Mouse (Mus musculus) cerebellum, adult 8-10 months (tissue): ENCODE data around the gene Paqr4.
A peak's percentile ranks its signal among the peaks of the same experiment; 100 is the strongest.

ENCODE experiments used
- DNase-seq: peaks from one replicate; pipeline ENCODE4 v3.0.0; 2022

Gene Paqr4

DNA sequence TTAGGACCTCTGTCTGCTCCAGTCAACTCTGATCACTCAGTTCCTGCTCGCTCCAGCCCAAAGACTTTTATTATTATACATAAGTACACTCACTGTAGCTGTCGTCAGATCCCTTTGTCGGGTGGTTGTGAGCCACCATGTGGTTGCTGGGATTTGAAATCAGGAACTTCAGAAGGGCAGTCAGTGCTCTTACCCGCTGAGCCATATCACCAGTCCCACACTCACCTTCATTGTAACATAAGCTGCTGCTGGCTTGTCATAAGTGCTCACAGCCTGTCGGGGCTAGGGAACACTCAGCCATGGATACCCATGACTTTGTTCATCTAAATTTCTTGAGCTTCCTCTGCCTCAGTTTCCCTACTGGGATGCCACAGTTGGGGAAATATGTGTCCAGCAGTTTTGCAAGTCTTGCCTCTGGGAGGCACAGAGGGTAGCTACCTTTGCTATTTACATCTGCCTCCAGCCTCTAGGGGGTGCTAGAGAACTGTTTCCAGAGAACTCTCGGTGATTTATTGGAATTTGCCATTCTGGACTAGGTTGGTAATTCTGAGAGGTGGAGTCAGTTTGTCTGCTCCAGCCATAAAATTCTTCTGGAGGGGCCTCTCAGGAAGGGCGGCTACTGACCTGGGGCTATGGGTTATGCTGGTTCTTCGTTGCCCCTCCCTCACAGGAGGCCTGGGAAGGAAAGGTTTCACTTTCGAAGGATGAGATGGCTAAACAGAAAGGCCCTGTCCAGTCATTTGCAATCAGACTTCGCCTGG lies 8.1 kb upstream of the Paqr4 start:
- peak; percentile 78 for DNase-seq

DNA sequence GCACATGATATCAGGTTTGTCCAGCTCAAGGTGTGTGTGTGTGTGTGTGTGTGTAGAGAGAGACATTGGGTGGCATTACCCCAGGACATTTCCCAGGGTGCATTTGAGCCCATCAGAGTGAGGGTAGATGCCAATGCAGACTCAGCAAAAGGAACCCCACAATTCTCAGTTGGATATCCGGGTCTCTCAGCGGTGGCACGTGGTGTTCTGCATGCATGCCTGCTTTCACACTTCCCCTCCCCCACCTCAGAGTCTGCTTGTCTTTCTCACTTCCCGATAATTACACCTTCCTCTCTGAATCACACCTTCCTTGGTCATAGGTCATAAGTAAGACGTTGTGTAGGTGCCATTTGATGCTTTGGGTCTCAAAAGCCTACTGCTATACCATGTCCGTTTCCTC lies 7.4 kb upstream of the Paqr4 start:
- DNase-seq, result no peak

DNA sequence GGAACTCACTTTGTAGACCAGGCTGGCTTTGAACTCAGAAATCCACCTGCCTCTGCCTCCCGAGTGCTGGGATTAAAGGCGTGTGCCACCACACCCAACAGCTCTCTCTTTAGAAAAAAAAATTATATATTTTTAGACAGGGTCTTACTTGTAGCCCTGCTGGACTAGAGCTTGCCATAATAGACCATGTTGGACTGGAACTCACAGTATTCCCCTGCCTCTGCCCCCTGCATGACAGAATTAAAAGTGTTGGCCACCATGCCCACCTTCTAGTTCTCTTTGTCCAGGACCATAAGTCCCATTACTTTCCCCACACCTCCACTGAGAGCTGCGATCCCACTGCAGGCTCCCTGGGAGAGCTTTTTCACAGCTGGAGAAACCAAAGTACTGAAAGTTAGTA lies 6.8 kb upstream of the Paqr4 start:
- no peak for DNase-seq

DNA sequence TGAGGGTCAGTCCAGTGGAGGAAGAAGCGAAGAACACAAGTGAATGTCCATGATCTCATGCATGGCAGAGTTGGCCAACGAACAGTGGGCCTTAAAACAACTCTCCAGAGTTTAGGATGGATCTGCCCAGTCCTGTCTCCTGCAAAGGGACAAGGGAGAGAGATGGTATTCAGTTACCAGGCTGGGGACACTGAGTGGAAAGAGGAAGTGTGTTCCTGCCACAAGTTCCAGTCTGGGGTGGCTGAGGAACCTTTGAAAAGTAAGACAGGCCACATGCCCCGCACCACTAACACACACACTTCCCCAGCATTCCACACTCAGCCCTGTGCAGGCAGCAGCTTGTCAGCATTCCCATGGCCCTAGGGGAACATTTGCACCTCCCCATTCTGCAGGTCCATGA lies 6.1 kb upstream of the Paqr4 start:
- no peak for DNase-seq

DNA sequence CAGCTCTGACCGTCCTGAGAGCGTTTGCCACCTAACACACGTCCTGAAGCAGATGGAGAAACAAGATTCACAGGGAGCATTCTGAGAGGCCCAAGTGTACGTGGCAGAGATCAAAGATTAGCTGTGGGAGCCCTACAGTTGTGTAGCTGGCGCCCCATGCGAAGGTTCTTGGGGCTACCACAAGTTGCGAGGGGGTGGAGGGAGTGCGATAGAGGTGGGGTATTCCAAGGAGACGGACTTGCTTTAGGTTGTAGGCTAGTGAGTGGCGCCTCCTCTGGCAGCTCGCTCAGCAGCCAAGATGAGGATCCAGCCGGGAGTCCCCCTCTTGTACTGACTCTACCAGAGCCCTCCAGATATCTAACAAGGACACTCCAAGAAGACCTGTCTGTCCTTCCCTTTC lies 5.6 kb upstream of the Paqr4 start:
- no peak for DNase-seq

DNA sequence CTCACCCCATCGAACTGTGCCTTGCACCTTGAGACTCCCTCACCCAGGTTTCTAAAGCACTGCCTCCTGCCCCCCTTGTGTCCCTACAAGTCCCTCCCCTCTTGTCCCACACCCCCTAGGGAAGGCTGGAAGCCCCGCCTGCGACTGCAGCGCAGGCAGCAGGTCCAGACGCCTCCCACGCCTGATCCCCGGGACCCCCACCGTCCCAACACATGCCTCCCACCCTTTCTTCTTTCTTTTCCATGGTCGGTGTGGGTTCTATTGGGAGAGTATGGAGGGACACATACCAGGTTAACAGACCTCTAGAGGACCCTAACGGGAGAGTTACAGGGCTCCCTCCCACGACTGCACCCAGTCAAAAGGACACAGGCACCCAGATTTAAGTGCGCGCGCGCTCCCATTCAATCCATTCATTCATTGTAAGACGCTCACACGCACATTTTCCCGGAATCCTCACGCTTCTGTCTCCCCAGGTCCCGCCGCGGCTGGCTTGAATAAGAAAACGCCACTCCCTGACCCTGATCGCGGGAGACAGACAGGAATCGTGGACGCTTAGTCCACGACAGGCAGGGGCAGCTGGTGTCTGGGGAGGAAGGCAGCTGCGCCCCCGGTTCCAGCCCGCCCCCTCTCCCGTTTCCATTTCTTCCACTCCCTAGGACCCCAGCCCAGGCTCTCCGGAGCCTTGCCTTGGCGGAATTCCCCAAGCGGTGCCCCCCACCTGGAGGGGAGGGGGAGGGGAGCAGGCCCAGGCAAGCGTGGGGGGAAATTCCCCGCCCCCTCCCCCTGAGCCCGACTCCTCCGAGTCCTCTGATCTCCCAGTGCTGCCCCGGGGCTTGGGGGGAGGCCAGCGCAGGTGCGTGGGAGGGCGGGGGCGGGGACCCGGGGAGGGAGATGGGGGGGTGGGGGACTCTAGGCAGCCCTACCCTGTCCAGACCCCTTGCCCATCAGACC lies 4.9 kb upstream of the Paqr4 start, which contains the start of gene Kremen2:
Gene Kremen2 (minus strand): TSS at position 533 of the 951 bp plus-strand sequence.
- no peak for DNase-seq

DNA sequence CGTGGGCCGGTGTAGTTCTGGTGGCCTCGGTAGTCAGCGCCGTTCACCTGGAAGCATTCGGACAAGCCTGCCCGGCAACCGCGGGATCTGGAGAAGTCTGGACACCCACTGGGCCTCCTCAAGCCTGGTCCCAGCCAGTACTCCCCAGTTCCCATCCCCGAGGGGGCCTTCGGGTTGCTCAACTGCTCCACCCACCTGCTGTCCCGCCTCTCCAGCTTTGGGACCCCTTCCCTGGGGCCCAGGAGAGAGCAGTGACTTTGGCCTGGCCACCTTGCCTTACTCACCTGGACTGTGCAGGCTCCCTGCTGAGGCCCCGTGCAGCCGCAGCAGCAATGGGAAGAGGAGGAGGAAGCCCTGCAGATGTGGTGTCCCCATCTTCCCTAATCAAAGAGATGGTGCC lies 4.0 kb upstream of the Paqr4 start:
- DNase-seq, result no peak

DNA sequence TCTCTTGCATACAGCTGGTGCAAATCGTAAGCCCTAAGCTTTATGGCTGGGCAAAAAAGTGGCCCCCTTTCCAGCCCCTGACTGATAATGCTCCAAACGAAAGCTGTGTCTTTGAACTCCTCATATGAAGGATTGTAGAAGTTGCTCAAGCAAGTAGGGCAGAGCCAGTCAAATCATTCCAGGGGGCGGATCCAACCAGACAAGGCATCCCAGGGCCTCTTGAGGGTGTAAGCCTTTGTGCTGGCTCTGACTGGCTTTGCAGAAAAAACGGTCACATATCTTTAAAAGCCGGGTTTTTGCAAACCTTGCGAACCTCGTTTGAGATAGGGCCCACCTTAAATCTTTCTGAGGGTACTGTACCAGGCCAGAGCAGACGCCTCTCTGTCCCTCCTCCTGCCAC lies 3.4 kb upstream of the Paqr4 start:
- DNase-seq, result no peak

DNA sequence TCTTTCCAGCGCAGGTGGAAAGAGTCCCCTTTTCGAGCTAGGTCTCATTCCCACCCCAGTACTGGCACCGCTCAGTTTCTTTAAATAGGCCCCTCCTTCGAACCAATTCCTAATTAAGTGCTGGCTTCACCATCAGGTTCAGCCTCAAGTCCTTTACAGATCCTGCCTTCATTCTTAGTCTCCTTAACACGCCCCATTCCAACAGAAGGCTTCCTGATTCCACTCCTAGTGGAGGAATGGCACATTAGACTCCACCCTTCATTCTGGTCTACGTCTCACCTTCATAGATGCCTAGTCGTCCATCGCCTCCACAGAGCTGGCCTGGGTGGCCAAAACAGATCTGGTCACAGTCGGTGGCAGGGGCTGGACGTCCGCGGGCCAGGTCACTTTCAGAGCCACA lies 2.3 kb upstream of the Paqr4 start:
- no peak for DNase-seq

DNA sequence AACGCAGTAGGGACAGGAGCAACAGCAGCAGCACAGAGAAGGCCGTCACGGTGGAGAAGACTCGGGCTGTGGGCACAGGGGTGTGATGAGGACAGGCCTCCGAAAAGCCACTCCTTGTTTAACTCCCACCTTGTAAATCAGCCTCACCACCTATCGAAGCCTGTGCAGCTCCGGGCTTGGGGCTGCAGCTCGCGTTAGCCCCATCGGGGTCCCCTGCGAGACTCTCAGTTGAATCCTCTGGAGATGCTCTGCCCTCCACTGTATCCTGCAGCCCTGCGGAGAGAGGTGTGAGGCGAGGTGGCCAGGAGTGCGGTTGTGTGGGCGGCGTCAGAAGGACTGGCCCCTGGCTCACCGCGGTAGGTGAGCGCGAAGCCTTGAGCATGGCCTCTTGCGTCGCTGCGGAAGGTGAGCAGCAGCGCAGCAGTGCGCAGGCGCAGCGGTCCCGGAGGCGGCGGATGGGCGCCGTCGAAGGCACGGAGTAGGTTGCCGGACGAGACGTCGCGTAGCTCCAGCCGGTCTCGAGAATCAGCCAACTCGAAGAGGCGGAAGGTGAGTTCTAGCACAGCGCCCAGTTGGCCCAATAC lies 1.6 kb upstream of the Paqr4 start:
- no peak for DNase-seq

DNA sequence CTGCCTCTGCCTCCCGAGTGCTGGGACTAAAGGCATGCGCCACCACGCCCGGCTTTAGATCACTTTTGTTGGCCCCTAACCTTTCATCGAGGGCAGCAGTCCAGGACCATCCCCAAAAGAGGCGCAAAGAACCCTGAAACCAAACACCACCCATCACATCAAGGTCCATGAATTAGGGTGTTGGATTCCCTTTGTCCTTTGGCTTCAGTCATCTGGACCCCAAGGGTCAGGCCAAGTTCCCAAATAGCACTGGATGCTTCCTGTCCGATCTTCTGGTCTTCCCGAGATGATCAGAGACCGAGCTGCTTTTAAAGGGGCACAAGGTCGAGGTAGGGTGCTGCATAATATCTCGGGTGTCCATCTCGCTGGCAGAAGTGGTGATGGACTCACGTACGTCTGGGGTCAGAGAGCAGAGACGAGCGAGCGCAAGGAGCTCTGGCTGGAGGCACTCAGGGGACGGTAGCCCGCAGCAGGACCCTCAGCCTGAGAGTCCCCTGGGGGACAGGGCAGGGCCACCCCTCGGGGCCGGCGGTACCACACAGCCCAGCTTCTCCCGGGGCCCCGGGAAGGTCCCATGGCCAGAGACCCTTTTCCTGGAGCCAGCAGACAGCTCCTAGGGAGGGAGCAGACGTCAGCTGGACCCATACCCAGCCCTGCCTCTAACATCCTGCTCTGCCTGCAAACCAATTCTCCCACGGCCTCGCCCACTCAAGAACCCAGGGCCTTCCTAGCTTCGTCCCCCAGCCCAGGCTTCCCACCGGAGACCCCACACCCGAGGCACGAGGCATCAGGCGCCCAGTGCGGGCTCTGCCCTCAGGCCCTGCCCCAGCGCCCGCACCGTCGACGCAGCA lies 917 bp upstream of the Paqr4 start:
- no peak for DNase-seq

DNA sequence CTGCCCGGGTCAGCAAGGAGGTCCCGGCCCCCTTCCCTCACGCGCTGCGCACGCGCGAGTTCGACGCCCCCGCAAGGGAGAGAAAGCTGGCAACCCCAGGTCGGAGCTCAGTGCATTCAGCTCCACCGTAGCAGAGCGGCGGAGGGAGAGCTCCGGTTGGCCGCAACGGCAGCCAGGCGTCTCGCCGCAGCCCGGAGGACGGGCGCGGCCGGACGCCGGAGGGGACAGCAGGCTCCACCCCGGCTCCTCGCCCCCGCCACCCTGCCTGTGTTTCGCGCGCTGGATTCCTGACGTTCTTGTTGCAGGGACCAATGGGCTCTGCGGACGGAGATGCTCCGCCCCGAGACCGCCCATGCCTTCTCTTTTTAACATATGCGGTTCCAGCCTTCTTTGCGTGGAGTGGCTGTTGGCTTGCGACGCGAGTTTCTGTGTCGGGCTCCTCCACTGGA lies 507 bp downstream of the Paqr4 start:
- DNase-seq, result peak; percentile 92

DNA sequence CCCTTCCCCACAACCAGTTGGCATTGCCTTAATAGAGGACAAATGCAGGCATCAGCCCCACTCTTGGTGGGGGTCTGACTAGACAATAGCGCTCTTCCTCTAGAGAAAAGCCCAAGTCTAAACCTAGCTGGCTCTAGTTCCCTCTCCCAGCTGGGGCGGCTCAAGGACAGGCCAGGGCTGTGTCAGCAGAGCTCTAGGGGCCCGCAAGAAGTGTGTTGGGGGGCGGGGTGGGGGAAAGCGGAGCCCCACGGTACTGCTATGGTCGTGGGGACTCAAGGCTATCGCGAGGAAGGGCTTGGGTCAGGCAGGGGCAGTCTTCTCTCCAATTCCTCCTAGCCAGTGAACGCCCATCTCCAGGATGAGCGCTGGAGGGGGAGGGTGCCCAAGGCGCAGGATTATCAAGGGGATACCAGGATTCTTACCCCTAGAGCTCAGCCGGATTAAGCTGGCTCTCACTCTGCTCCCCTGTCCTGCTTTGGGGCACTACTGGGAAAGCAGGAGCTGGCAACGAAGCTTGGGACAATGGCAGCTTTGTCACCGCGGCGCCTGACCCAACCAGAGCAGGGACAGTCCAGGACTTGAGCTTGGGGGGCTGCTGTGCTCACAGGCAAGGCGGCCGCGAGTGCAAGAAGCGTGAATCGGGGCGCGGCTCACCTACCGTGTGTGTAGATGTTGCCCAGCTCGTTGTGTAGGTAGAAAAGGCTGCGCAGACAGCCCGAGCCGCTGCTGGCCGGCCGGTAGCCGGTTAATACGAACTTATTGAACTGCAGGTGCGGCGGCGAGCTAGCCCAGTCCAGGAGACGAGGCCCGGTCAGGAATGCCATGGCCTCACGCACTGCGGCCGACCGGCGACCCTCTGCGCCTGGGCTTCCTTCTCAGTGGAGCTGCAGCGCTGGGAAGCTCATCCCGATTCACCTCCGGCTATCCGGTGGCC lies 1.2 kb downstream of the Paqr4 start:
- no peak for DNase-seq

DNA sequence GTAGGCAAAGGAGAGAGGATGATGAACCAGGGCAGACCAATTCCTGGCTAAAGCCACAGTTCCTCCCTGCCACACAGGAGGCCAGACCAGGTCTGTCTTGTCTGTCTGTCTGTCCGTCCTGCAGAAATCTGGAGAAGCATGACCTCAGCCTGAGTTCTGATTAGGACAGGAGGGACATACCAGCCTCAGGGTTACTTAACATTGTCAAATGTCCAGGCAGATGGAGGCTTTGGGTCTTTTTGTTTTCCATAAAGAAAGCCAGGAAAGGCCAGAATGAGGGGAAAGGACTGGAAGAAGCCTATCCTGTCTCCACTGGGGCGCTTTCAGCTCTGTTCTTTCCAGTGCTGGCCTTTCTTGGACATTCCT lies 1.8 kb downstream of the Paqr4 start:
- no peak for DNase-seq

DNA sequence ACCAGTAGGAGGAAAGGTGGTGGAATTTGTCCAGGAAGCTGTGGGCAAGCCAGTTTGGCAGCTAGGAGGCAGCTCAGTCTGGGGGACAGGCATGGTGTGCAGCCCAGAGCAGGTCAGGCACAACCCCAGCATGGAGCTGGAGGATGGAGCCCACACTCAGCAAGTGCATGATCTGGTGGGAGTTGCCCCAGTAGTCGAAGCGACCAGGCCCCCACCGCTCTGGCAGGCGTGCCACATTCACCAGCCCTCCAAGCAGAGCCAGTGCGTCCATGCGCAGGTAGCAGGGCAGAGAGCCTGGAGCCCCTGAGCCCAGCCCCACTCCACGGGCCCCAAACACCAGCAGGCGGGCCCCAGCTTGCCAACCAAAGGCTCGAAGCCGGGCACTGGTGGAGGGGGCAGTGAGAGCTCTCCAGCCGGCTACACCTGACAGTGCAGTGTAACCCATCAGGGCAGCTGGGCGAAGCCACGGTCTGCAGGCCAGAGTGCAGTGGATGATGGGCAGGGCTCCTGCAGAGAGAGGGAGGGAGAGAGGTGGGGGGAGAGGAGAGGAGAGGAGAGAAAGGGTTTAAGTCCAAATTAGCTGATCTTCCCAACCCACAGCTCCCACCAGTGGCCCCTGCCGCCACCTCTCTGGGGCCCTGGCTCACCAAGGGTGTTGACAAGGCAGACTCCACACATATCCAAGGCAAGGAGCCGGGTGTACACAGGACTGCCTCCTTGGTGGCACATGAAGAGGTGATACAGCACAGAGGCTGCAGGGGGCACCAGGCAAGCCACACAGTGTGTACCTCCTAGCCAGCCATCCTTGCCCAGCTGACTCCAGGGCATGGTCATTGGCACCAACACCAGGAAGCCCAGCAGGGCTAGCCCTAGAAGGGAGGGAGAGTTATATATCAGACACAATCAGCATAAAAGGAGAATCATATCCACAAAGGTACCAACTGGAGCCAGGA lies 2.9 kb downstream of the Paqr4 start:
- no peak for DNase-seq

DNA sequence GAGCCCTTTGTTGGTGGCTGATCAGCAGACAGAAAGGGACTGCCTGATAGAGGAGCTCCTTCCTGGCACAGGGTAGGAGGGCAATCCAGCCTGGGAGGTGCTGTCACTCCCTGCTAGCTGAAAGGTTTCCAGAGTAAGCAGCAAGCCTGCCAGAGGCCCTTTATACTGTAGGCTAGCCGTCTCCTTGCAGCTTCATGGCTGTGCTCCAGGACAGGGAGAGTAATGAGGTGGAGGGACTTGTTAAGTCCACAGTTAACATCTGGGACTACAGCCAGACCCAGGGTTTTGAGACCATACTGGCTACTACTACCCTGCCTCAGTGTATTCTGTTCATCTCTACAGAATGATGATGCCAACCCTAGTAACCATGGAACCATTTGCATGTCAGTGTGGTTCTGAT lies 6.3 kb downstream of the Paqr4 start:
- DNase-seq, result no peak

DNA sequence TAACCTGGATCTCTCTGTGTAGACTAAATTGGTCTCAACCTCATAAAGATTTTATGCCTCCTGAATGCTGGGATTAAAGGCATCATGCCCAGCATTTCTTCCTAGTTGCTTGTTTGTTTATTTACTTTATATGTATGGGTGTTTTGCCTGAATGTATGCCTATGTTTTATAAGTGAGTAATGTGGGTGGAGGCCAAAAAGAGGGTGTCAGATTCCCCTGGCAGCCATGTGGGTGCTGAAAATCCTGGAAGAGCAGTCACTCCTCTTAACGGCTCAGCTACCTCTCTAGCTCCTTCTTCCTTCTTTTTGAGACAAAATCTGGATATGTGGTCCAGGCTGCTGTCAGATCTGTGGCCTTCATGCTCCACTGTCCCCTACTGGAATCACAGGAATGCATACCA lies 10.2 kb downstream of the Paqr4 start:
- DNase-seq, result no peak

DNA sequence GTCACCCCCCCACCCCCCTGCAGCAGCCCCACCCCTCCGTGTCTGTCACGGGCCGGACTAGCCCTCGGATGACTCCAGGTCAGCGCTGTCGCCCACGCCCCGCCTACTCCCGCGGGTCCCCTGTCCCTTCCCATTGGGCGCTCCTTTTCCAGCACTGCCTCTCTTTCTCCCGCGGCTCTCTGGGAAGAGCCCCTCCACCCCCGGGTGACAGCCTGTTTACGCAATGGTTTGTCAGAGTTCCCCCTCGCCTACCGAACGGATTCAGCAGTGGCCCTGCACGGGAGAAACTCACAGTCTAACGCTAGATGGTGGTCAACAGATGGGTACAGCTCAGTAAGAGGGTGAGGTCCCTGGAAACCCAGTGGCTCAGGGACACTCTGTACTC lies 13.9 kb downstream of the Paqr4 start:
- DNase-seq, result peak; percentile 70

DNA sequence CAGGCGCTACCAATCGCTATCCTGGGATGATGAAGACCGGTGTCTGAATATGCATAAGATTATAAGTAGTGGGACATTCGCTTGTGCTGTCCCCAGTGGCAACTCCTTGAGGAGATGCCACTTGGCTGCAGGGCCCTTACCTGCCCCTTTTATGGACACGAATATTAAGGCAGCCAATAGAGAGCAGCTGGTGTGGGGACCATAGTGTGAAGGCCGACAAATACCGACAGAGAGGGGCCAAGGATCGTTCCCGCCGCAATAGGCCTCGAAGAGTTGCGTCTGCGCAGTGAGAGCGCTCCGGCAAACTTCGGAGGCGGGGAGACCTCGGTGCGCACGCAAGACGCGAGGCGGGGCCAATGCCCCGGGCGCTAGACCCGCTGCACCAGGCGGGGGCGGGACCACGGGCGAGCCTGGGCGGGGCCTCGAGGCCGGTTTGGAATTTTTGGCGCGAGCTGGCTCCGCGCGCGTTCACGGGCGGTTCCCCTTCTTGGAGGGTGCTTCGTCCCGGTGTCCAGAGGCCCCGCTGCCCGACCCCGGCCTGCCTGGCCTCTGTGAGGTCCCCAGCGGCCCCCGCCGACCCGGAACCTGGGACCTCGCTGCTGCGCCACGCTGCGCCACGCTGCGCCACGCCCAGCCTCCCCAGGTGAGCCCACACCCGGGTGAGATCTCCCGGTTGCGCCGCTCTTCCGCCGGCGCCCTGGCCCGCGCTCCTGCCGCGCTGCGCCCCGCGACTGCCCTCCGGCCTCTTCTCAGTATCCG lies 14.5 kb downstream of the Paqr4 start, which contains the start of gene Pkmyt1:
Gene Pkmyt1 (plus strand): TSS at position 338 of the 759 bp plus-strand sequence.
- DNase-seq, result peak; percentile 94

DNA sequence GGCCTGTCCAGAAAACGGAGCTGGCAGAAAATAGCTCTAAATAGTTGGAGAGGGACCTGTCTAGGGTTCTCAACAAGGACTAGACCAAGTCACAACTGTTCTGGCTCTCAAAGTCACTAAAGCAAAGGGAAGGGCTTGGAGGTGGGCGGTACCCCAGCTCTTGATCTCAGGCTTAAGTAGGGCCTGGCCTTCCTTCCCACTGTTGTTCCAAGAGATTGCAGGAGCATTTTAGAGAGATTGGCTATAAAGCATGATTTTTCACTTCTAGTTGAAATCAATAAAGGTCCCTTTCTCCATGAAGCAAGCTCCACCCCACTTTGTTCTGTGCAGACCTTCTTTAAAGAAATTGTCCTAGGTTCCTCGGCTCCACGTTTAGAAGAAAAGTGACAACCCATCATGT lies 15.2 kb downstream of the Paqr4 start:
- no peak for DNase-seq
